Mouse (Mus musculus) c-Kit-positive CD71-positive TER-119-negative erythroid progenitor cells, embryonic 14.5 days (primary cell): ENCODE data around the gene Brs3.

Source experiments
- DNase-seq: peaks from one replicate; pipeline ENCODE4 v3.0.0-alpha.2; 2013; ENCODE audit warnings: low read depth

Gene Brs3

DNA sequence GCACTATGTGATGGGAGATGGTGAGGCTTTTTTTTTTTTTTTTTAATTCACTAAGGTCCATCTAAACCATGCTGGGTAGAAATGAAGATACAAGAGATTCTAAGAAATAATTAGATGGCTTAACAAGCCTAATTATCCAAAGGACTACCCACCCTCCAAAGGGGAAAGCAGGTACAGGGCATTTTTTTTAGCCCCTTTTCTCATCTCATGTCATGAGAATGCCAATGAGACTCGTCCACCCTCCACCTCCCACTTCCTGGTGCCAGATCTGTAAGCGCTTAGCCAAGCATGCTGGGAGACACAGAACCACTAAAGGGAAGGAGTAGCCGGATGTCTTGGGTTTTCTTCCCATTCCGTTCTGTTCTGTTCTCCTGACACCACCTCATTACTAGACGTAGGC, at the start of gene Brs3:
Brs3 (plus strand) TSS at position 301 of the 400 bp plus-strand sequence.
- no peak for DNase-seq

DNA sequence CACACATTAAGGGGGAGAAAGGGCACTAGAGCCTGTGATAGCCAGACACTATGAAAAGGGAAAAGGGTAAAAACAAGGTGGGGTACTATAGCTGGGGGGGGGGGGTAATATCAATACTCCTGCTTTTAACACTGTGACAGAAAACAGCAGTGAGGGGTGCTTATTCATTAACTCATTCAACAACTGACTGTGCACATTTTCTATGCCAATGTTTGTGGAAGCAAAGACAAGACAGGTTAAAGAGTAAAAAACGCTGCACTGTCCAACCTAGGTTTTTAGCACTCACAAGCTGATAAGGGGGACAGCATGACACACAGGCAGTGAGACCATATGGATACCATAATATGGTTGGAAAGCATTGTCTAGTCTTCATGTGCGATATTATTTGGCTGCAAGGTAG, 30.0 kb upstream of the Brs3 start:
- DNase-seq: no peak

DNA sequence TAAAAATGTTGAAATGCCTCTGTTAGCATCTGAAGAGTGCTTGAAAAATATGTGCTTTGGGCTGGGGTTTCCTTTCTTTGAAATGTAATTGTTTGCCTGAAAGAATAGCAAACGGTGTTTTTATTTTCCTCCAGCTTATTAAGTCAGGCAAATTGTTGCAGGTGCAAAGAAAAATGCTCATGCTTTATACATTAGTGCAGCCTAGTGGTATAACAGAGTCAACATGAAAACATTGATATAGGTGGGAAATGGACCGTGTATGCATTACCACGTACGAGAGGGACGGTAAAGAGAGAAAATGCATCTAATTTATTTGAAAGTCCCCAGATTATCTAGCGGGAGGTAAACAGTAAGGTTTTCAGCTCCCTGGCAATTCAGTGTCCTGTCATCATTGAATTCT, 995 bp downstream of the Brs3 start:
- no peak for DNase-seq

DNA sequence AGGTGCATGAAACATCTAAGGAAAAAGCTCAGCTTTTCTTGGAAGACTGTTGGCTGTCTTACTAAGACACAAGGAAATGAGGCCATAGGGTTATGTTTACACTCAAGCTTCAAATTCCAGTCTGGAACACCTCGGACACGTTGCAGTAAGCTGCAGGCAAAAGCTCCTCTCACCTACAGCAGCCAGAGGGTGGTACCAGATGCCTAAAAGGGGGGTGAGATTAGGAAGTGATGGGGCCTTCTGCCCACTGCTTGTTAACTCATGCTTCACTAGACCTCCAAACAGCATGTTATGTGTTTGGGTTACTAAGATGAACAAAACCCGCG, 9.9 kb downstream of the Brs3 start:
- no peak for DNase-seq

DNA sequence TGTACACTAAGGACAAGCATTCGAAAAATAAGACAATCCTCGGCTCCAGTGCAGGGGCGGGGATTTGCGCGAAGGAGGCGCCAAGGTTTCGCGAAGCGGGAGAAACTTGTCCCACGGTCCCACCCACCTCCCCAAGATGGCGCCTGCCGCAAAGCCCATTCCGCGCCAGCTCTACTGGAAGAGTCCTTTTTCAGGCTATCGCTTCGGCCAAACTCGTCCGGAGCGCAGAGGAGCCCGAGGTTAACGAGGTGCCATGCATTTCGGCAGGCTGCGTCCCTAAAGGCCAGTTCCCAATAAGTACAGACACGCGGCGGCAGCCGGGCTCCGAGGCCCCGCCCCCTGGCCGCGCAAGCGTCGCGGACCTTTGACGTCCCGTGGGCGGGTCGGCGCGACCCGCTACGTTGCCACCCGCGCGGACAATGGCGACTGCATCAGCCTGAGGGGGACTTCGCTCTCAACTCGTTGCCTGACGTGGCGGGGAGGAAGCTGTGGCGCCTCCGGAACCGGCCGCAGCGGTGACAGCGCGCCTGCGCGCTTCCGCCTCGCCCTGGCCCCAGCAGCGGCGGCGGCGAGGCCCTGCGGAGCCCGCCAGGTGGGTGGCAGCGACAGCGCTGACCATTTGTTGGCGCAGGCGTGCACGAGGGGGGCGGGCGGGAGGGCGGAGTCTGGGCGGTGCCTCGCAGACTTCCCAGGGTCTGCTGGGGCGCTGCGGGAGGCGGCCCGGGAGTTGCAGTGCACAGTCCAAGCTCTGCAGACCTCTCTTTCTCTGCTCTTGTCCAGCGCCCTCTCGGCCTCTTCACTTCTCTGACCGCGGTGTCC, 10.5 kb downstream of the Brs3 start, which contains the start of gene Htatsf1:
Htatsf1 (plus strand) TSS at position 410 of the 819 bp plus-strand sequence.
- peak; percentile 49 for DNase-seq

DNA sequence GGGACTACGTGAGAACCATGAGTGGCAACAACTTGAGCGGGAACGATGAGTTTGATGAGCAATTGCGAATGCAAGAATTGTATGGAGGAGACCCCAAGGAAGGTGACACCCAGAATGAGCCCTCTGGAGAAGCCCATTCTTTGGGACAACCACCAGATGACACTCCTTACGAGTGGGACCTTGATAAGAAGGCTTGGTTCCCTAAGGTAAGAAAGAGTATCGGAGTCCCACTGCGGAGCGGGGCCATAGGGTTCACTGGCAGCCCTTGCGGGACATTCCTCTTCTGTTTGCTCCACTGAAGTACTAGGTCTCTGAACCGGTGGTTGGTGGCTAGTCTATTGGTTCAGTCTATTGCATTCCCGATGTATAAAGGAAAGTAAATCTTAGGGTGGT, 11.1 kb downstream of the Brs3 start:
- no peak for DNase-seq

DNA sequence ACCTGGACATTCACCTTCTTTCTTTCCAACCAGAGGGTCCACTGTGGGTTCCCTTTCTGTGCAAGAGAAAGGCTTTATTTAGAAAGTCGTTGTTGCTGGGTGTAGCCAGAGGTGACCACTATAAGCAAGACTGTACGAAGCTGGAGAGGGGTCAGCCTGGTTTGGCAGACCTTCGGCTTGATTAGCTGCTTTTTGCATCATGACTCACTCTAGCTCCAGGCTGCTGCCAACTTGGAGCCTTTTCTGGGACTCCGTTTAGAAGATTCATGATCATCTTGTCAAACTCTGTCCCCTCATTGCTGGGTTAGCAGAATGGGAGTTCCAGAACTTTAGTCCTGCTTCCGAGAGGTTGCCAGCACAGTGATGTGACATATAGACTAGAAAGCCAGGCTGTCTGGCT, 38.6 kb downstream of the Brs3 start:
- DNase-seq: no peak

DNA sequence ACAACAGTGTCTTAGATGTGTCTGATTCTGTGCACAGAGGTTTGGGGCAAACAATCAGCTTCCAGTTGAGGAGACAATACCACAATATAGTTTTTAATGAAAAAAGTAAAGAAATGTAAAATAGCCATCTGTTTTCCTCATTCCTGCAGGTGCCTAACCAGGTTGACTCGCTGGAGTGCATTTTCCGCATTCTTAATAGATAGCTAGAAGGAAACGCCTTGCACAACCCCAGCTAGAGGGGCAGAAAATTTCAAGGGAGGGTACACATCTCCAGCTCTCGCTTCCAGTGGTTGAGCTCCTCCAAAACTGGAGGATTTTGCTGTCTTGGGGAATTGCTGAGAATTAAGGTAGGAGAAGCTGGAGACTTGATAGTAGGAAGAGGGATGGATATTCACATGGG, 44.9 kb downstream of the Brs3 start, which contains the start of gene Vgll1:
Vgll1 (plus strand) TSS at position 301 of the 400 bp plus-strand sequence.
- DNase-seq: no peak
